Mouse (Mus musculus) ZHBTc4 (cell line): ENCODE measurements around the gene Myo1c.
"Not testable (repeated sequence)": the region's sequence is repeated elsewhere in the genome, so short reads cannot be mapped to it uniquely, and the experiment has no call there.

Experiments used
- DNase-seq: peaks from one replicate; pipeline ENCODE4 v3.0.0-alpha.2; 2011; ENCODE audit warnings: low read depth, low spot score

Gene Myo1c

DNA sequence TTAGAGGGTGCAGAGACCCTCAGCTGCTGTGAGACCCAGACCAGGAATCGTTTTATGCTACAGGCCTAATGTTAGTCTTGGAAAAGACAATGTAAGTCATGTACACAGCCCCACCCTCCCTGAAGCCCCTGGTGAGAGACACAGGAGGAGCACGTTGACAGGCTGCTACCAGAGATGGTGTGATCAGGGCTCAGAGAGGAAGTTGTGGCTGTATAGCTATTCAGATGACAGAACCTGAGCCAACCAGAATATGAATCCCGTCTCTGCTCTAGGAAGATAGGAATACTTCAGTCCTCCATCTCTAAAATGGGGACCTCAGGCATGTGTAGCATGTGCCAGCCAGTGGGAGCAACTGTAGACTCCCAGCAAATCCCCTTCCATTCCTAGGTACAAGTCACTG, 18.3 kb downstream of the Myo1c start:
- no peak for DNase-seq

DNA sequence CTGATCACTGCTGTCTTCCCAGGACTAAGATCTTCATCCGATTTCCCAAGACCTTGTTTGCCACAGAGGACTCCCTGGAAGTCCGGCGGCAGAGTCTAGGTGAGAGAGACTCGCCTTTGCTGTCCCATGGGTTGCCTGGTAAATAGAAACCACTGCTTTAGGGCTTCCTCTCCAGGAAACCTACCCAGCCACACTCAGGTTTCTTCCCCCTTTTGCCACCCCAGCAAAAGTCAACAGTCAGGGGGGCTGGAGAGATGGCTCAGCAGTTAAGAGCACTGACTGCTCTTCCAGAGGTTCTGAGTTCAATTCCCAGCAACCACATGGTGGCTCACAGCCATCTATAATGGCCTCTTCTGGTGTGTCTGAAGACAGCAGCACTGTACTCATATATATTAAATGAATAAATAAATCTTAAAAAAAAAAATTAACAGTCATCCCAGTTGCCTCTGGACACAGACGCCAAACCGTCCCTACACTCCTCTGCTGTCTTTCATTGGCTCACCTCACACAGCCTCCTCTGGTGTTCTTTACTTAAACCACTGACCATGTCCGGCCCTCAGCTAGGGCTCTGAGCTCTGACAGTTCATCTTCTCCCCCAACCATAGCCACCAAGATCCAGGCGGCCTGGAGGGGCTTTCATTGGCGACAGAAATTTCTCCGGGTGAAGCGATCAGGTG, 19.0 kb downstream of the Myo1c start:
- DNase-seq = no peak

DNA sequence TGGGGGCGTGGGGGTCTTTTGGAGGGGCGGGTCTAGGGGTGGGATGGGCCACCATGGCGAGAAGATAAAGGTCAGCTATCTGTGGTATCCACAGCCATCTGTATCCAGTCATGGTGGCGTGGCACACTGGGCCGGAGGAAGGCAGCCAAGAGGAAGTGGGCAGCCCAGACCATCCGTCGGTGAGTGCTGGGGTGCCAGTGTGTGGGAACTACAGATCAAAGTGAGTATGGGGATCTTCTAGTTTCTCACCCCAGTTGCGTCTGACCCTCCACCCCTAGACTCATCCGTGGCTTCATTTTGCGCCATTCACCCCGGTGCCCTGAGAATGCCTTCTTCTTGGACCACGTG, 19.5 kb downstream of the Myo1c start:
- no peak for DNase-seq

DNA sequence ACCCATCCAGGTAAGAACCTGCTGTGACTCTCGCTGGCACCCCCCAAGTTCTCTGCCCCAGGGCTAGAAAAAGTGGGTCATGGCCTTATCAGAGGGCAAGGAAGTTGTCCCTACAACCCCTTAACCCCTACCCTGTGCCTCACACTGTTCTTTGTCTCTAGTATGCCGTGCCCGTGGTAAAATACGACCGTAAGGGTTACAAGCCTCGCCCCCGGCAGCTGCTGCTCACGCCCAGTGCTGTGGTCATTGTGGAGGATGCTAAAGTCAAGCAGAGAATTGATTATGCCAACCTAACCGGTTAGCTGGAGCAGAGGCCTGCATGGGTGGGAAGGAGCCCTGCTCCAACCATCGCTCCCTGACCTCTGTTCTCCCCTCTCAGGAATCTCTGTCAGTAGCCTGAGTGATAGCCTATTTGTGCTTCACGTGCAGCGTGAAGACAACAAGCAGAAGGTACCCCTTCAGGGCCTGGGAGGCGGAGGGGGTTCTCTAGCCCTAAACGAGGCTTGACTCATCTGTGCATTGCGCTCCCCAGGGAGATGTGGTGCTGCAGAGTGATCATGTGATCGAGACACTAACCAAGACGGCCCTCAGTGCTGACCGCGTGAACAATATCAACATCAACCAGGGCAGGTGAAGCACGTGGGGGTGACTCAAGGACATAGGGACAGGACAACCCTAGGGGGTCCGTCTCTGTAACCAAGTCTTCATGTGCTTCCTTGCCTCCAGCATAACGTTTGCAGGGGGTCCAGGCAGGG, 21.3 kb downstream of the Myo1c start:
- no peak for DNase-seq

DNA sequence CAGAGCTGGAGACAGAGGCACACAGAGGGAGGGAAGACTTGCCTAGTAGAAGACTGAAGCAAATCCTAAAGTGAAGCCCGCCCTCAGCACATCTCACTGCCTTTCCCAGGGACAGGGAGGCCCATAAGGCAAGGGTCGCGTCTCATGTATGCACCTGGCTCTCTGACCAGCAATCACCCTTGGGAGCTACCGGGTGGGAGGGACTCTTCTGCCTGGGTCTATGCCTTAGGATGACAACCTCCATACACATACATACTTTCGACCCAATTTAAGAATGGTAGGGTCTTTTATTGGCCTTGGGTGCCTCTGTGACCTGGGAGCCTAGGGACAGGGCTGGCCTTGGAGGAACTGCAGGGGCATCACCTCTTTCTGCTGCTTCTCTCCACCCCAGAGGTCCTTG, 23.1 kb downstream of the Myo1c start:
- DNase-seq = no peak

DNA sequence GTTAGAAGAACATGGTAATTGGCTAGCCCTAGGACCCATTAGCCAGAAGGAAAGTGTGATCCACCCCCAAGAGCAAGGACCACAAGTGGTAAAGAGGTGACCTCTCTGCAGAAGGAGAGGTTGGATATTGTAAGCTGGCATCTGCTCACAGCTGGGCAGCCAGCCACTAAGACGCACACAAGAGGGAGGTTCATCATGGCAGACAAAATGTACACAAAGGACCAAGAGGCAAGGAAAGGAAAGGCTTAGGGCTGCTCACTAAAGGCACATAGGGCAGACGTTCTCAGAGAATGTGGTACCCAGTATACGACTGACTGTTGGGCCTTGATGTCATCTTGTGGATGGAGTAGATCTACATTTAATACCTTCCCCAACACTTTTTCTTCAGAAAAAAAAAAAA, 24.6 kb downstream of the Myo1c start:
- DNase-seq = no peak

DNA sequence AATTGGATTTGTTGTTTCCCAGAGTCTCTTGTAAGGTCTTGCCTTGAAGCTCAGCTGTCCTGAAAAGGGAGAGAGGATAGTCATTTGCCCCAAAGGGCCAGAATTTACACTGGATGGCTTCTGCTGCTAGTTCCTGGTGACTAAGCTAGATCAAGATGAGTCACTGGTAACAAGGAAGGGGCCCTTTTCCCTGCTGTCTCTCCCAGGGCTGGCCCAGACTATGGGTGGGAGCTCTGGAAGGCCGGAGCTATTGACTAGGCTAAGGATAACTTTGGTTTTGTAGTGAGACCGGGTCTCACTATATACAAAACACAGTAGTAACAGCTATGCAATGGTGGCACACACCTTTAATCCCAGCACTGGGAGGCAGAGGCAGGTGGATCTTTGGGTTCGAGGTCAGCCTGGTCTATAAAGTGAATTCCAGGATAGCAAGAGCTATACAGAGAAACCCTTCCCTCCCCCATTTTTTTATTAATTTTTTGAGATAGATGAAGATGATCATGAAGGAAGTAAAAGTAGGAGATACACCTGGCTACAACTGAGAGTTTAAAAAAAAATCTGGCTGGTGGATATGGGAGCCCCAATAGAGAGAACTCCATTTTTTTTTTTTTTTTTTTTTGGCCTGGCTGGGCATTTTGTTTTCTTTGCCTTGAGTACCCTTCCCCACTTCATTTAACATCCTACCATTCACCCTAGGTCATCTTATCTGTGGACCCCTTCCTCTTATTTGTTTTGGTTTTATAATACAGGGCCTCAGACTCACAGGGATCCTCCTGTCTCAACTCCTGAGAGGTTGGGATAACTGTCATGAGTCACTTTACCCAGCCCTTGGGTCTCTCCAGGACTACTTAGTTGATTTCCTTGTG, 27.8 kb downstream of the Myo1c start:
- DNase-seq = no peak

GRCm38 (mm10) chr11:75678747-75679438, 28.6 kb downstream of the Myo1c start, which contains the start of gene Crk:
Gene Crk (plus strand): TSS chr11:75679259.
- DNase-seq = peak; percentile 99

GRCm38 (mm10) chr11:75679439-75680171, 29.3 kb downstream of the Myo1c start:
- peak; percentile 93 for DNase-seq

- DNase-seq = peak; percentile 36
Measured at GRCm38 (mm10) chr11:75684462-75684861, 34.2 kb downstream of the Myo1c start.

DNA sequence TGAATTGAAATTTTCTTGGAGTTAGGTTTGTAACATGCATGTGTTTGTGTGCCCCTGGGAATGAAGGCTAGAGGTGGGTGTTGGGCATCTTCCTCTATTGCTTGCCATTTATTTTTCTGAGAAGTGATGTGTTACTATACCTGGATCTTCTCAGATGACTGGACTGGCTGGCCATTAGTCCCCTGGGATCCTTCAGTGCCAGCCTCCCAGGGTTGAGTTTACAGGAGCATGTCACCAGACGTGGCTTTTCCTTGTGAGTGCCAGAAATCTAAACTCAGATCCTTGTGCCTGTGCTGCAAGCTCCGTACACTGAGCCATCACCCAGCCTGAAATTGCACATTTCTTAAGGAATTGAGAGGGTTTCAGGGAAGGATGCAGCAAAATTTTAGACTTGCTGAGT, 34.7 kb downstream of the Myo1c start:
- no peak for DNase-seq

DNA sequence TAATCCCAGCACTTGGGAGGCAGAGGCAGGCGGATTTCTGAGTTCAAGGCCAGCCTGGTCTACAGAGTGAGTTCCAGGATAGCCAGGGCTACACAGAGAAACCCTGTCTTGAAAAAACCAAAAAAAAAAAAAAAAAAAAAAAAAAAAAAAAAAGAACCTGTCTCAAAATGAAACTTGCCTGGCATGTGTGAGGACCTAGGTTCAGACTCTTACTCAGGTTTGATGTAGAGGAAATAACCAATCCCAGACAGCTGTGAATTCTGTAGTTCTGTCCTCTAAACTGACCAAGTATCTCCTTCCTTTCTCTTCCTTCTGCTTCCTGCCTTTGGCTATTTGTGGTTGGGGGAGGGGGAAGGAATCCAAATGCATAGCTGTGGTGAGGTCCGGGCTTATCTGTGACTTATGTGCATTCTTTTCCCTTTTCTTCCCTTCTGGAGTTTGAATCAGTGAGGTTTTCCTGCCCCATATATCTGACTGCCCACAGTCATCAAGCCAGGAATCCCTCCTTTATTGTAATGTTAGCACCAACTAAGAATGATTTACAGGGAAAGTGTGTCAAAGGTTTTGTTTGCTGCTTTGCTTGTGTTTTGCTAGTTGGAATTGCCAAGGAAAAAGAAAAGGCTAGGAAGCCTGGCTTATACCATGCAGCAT, 37.2 kb downstream of the Myo1c start:
- no peak for DNase-seq

GRCm38 (mm10) chr11:75688132-75688531, 37.8 kb downstream of the Myo1c start:
- DNase-seq = no peak

DNA sequence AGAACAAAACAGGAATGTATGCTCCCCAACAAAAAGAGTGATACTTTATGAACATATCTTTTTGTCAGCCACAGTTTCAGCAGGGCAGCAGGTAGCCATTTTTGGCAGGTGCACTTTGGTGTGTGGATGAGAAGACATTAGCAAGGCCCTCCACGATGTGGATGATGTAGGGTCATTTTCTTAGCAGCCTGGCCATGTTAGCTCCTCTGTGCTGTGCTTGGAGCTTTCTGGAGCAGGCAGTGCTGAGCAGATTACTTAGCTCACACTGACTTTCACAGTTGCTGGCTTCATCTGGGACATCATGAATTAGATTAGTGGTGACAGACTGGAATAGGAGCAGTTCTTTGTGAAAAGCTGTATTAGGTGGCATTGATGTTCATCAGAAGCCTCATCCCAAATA, 39.7 kb downstream of the Myo1c start:
- no peak for DNase-seq

DNA sequence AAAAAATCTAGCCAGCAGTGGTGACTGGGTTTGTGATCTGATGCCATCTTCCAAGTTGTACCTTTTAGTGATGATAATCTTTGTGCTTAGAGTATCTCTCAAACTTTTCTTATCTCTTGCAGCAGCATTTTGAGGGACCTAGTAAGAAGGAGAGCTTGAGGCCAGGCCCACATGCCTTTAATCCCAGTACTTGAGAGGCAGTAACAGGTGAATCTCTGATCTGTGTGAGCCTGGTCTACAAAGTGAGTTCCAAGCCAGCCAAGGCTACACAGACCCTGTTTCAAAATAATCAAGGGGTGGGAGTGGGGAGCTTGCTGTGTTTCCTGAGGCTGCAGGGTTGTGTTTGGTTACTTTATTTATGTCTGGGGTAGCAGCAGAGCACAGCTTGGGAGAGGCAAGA, 40.7 kb downstream of the Myo1c start:
- no peak for DNase-seq

- DNase-seq = no peak
Measured at GRCm38 (mm10) chr11:75693570-75693969, 43.3 kb downstream of the Myo1c start.

- DNase-seq = not testable (repeated sequence)
Measured at GRCm38 (mm10) chr11:75697464-75697863, 47.2 kb downstream of the Myo1c start.

- no peak for DNase-seq
Measured at GRCm38 (mm10) chr11:75700557-75700956, 50.3 kb downstream of the Myo1c start.

DNA sequence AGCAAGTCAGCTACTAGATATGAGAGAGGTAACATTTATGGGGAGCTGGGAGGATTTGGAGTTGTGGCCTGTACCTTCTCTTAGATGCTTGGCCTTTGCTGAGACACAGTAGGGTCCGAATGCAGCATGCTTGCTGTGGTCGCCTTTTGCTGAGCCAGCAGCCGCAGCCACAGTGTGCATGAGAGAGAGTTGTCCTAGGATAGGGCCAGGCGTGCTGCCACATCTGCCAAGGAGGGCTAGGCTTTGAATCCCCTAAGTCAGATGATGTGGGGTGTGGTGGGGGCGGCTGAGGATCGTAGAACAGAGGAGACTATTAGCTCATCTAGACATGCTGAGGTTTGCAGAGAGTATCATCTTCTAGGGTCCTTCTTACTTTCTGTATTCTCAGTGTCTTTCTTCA, 52.5 kb downstream of the Myo1c start:
- DNase-seq = no peak

DNA sequence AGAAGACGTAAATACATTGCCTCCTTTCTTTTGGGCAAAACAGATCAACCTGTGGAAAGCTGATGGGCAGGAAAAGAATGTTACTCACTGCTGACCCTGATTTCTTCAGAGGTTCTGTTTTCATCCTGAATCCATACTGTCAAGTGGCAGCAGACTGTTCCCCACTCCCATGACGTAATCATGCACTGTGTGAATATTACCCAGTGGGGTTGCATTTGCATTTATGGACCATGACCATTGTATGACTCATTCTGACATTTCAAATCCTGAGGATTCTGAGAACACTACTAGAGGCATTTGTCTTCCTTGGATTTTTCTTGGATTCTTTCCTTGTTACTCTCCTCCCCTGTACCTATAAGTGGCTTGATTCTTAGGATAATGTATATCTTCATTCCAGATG, 53.4 kb downstream of the Myo1c start:
- DNase-seq = no peak

DNA sequence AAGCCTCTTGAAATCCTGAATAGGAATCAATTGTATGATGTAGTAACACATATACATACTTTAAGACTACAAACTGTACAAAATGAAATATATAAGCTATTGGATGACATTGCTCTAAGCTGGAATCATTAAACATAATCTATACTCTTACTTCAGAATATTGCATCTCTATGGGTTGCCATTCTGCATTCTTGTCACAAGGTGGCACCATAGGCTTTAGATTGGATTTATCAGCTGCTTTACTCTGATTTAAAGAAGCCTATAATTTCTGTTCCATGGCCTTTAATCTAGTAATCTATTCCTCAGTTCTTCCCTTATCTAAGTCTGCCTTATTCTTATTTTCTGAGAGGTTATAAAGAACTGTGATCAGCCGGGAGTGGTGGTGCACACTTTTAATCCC, 63.6 kb downstream of the Myo1c start:
- peak; percentile 63 for DNase-seq
